Mouse (Mus musculus) cerebellum, adult 9-11 months (tissue): ENCODE results near the gene Atraid.

Experiments used
- DNase-seq: peaks from one replicate; pipeline ENCODE4 v3.0.0; 2022

Gene Atraid

DNA sequence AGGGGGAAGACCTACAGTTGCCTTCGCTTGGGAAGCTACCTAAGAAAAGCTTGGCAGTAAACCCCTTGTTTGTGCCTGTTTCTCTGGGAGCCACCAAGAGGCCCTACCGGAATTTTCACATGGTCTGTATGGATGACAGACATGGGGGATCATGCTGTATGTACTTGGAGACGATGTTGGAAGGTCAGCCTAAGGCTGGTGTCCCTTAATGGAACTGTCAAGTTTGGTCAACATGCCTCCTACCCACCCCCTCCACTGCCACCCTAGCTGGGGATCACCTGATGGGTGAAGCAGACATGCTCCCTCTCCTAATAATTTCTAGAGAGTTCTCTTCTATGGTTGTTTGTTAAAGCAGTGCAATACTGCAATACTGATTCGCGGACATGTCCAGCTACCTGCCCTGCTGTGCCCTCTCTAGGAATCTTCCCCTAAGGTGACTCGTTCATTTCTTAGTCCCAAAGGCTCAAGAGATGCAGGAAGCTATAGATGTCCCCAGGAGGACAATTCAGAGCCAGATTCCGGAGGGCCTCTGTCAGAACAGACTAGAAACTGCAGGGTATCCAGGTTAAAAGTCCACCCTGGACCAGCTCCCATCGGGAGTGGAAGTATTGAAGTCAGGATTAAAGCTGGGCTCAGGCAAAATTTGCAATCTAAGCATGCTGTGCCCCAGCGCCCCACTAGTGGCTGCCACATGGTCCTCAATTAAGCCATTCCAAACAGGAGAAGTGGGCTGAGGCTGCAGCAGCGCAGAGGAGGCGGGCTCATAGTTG lies 47.8 kb downstream of the Atraid start:
- no peak for DNase-seq
